Mouse (Mus musculus) right cerebral cortex, adult 18-20 months (tissue): ENCODE data around the gene Slc35f1.

ENCODE experiments used
- DNase-seq: peaks from one replicate; pipeline ENCODE4 v3.0.0; 2022; ENCODE audit warnings: mixed read lengths

Slc35f1 gene

DNA sequence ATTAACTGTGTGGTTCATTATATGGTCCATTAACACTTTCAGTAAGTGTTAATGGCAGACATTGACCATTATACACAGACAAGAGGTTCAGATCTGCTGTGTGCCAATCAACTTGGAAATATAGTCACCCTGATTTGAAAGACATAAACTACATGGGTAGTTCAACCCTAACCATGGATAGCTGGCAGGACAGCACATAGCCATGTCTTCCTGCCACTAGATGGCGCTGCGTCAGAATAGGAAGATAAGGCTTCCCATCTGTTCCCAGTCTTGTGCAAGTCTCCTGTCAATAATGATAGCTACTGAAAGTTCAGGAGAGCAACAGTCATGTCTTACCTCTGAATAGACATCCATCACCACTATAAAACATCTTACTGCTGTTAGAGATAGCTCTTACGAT lies 424.7 kb downstream of the Slc35f1 start:
- DNase-seq = peak; percentile 43

DNA sequence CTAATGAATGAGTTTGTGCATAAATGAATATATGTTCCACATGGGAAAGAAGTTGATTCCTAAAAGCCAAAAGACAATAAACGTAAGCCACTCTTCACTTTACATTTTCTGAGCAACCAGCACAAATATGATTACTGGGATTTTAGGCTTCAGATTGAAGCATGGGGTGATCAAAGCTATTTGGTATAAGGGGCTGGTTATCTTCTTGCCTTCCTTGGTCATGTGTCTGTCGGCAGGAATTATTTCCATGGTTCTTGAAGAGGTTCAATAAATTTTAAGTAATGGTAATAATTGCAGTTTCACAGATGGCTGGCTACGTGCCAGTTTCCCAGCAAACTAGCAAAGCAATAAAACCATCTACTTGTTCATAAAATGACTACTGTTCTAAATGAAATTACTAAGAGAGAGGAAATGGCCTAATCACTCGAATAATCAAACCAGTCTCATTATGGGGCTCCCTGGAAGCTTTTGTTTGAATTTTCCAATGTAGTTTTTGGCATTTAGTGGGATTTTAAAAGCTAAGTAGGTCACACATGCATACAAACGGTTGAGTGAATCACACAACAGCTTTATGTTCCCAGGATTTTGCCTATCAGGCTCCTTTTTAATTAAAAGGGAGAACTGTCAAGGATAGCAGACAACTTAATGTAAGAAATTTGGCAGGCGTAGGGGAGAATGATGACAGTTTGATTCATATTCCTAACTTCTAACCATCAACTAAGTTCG lies 425.5 kb downstream of the Slc35f1 start:
- DNase-seq = peak; percentile 14

DNA sequence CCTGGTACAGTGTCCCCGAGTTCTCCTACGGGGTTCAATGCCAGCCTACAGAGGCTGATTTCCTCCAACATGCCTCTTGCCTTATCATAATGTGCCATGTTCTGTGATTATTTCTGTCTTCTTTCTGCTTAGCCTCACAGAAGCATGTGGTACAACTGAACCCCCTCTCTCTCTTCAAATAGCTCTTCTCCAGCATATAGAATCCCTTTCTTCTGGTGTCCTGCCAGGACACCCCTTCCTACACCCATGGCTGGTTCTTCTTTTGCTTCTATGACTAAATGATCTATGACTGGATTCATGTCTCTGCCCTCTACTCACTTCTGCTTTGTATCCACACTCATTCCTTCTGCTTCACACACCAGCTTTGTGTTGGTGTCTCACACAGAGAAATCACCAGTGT lies 430.3 kb downstream of the Slc35f1 start:
- no peak for DNase-seq

DNA sequence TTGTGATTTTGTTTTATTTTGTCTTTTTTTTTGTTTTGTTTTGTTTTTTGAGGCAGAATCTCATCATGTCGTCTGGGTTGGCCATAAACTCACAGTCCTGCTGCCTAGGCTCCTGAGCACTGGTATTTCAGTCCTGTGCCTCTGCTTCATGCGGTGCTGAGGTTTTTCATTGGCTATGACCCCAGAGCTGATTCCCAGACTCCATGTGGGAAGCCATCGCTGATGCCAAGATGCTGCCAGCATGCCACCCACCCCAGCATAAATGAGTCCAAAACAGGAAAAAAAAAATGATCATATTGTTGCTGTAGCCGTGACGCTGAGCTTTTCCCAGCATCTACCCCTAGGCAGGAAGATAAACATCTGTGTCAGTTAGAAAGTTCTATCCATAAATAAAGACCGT lies 434.0 kb downstream of the Slc35f1 start:
- peak; percentile 46 for DNase-seq

DNA sequence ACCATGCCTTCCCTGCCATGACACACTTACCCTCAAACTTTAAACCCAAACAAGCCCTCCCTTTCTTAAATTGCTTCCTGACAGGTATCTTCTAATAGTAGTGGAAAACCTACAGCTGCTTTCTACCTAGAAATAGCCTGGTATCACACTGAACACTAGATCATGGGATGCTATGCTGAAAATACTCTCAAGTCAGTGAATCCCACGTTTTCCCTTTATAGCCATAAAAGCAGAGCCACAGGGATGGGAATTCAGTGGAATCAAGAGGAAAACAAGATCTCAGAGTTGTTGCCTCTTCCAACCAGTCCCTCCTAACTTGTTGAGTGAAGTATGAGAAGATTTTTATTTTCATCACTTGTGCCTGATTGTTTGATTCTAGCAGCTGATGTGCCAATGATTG lies 442.4 kb downstream of the Slc35f1 start:
- DNase-seq = no peak

DNA sequence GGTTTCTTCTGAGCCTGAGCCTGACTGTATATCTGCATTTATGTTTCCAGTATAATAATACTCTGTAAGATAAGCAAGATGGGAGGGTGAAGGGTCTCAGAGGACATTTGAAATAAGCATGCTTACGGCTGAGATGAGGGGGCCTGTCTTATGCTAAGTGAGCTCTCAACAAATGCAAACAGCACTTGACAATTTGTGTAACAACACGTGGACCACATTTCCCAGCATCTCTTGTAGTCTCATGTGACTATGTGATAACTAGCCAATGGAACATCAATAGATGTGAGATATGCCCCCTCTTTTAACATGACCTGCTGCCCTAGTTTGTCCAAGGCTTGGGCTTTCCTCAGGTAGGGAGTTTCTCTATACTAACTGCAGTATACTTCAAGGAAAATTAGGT lies 460.0 kb downstream of the Slc35f1 start:
- no peak for DNase-seq

DNA sequence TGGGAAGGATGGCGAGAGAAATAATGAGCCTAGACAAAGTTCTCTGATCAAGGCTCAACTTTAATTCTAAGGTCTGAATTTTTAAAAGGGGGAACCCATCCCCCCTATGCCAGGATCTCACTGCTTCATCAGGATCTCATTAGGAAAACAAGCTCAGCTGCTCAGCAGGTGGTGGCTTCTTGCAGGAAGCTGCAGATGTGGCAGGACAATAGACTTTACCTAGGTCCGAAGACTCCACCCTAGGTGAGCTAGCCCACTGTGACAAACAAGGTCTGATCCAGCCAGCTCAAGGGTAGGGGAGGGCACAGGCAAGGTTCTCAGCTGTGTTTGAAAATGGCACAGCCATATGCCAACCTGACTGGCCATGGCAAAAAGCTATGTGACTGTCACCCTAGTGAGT lies 460.6 kb downstream of the Slc35f1 start:
- DNase-seq = no peak

DNA sequence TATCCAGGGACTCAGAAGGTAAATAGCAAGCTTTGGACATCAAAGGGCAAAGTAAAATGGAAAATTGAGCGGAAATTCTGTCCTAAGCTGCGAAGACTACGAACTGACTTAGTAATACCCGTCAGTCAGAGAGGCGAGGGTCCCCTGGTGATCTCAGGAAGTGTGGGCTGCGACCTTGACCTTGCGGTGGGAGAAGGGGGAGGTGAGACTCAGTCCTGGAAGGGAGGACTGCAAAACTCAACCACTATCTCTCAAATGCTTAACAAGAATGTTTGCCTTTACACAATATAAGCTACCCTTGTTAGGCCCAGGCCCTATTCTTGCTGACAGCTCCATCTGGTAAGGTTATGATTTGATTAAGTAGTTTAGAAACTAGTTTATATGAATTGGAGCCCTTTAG lies 466.0 kb downstream of the Slc35f1 start:
- no peak for DNase-seq

DNA sequence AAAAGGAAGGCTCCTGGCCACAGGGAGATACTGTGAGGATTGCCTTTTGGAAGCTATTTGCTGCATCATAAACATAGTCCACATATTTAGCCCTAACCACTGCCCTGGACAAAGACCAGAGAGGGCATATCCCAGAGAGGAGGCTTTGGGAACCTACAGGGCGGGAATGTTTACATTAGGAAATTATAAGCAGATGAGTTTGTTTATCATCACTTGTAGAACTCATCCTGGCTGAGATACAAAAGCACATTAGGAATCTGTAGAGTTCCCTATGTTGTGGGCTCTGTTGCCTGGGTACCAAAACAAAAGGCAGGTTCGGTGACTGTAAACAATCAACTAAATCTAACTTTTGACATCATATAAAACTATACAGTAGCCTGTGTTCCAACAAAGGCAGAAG lies 467.4 kb downstream of the Slc35f1 start:
- DNase-seq = no peak
